Mouse (Mus musculus): ENCODE data around the gene Rdh11. TPM values are rescaled to one million over a fixed set of nuclear protein-coding genes. Genes with fewer than 3 reads are reported as not detected.

Rdh11 gene
- polyA plus RNA-seq, 1 experiment from 2014 or later = 27.2 TPM

GRCm38 (mm10) chr12:79162876-79163275 lies 29.2 kb downstream of the Rdh11 start:
- Histone ChIP-seq H3K36me3 (ENCODE audit: control insufficient read depth, insufficient read depth, low read length) (peaks cover 59% of the 10 kb centered on the region), H3K27ac (ENCODE audit: low read depth, low read length) (no peak overlapping the region), H3K4me2 (replicated peaks; ENCODE audit: low read depth, low read length) (no peak overlapping the region), H3K4me3 (ENCODE audit: low read length) (no peak overlapping the region), H3K9me3 (ENCODE audit: control insufficient read depth, low read length) (no peaks in the 10 kb centered on the region), H3K4me1 (ENCODE audit: control insufficient read depth, insufficient read depth, low read length) (no peaks in the 10 kb centered on the region), H3K27me3 (ENCODE audit: control insufficient read depth, insufficient read depth, low read length) (no peaks in the 10 kb centered on the region), H3K9ac (ENCODE audit: low read depth, low read length) (no peak overlapping the region)
- no peak for ATAC-seq (ENCODE audit: low FRiP score, low TSS enrichment)
- WGBS = 91% methylated on average over 3 of the region's 3 CpGs

- ATAC-seq (ENCODE audit: low FRiP score, low TSS enrichment) = no peak
- Histone ChIP-seq H3K9ac (ENCODE audit: low read depth, low read length) (no peak overlapping the region), H3K4me2 (replicated peaks; ENCODE audit: low read depth, low read length) (no peak overlapping the region), H3K9me3 (ENCODE audit: control insufficient read depth, low read length) (no peaks in the 10 kb centered on the region), H3K27ac (ENCODE audit: low read depth, low read length) (no peak overlapping the region), H3K27me3 (ENCODE audit: control insufficient read depth, insufficient read depth, low read length) (no peaks in the 10 kb centered on the region), H3K36me3 (ENCODE audit: control insufficient read depth, insufficient read depth, low read length) (peaks cover 6% of the 10 kb centered on the region; the same call in 1 of the 2 replicates), H3K4me1 (ENCODE audit: control insufficient read depth, insufficient read depth, low read length) (no peaks in the 10 kb centered on the region), H3K4me3 (ENCODE audit: low read length) (no peak overlapping the region)
- 94% methylated on average over 6 of the region's 6 CpGs for WGBS
Observed at GRCm38 (mm10) chr12:79149653-79150052, 42.4 kb downstream of the Rdh11 start.

GRCm38 (mm10) chr12:79141384-79141783 lies 50.7 kb downstream of the Rdh11 start:
- Histone ChIP-seq H3K4me1 (ENCODE audit: control insufficient read depth, insufficient read depth, low read length) (no peaks in the 10 kb centered on the region), H3K4me2 (replicated peaks; ENCODE audit: low read depth, low read length) (no peak overlapping the region), H3K9me3 (ENCODE audit: control insufficient read depth, low read length) (no peaks in the 10 kb centered on the region), H3K27ac (ENCODE audit: low read depth, low read length) (no peak overlapping the region), H3K27me3 (ENCODE audit: control insufficient read depth, insufficient read depth, low read length) (no peaks in the 10 kb centered on the region), H3K9ac (ENCODE audit: low read depth, low read length) (no peak overlapping the region), H3K36me3 (ENCODE audit: control insufficient read depth, insufficient read depth, low read length) (no peaks in the 10 kb centered on the region), H3K4me3 (ENCODE audit: low read length) (no peak overlapping the region)
- no peak for ATAC-seq (ENCODE audit: low FRiP score, low TSS enrichment)

GRCm38 (mm10) chr12:79140811-79141210 lies 51.3 kb downstream of the Rdh11 start:
- H3K4me1 ChIP-seq (ENCODE audit: control insufficient read depth, insufficient read depth, low read length) = no peaks in the 10 kb centered on the region
- no peaks in the 10 kb centered on the region for H3K9me3 ChIP-seq (ENCODE audit: control insufficient read depth, low read length)
- no peaks in the 10 kb centered on the region for H3K36me3 ChIP-seq (ENCODE audit: control insufficient read depth, insufficient read depth, low read length)
- no peak for ATAC-seq (ENCODE audit: low FRiP score, low TSS enrichment)
- H3K4me3 ChIP-seq (ENCODE audit: low read length) = no peak overlapping the region
- H3K4me2 ChIP-seq (replicated peaks; ENCODE audit: low read depth, low read length) = no peak overlapping the region
- H3K27ac ChIP-seq (ENCODE audit: low read depth, low read length) = no peak overlapping the region
- no peak overlapping the region for H3K9ac ChIP-seq (ENCODE audit: low read depth, low read length)
- WGBS = 87% methylated on average over 2 of the region's 2 CpGs
- no peaks in the 10 kb centered on the region for H3K27me3 ChIP-seq (ENCODE audit: control insufficient read depth, insufficient read depth, low read length)

- H3K9ac ChIP-seq (ENCODE audit: low read depth, low read length) = no peak overlapping the region
- H3K4me3 ChIP-seq (ENCODE audit: low read length) = no peak overlapping the region
- H3K27ac ChIP-seq (ENCODE audit: low read depth, low read length) = no peak overlapping the region
- no peaks in the 10 kb centered on the region for H3K9me3 ChIP-seq (ENCODE audit: control insufficient read depth, low read length)
- 65% methylated on average over 1 of the region's 1 CpGs for WGBS
- H3K4me2 ChIP-seq (replicated peaks; ENCODE audit: low read depth, low read length) = no peak overlapping the region
- H3K36me3 ChIP-seq (ENCODE audit: control insufficient read depth, insufficient read depth, low read length) = no peaks in the 10 kb centered on the region
- no peak for ATAC-seq (ENCODE audit: low FRiP score, low TSS enrichment)
- H3K27me3 ChIP-seq (ENCODE audit: control insufficient read depth, insufficient read depth, low read length) = no peaks in the 10 kb centered on the region
- H3K4me1 ChIP-seq (ENCODE audit: control insufficient read depth, insufficient read depth, low read length) = no peaks in the 10 kb centered on the region
Observed at GRCm38 (mm10) chr12:79139417-79139816, 52.7 kb downstream of the Rdh11 start.

GRCm38 (mm10) chr12:79138999-79139398 lies 53.1 kb downstream of the Rdh11 start:
- Histone ChIP-seq H3K27ac (ENCODE audit: low read depth, low read length) (no peak overlapping the region), H3K36me3 (ENCODE audit: control insufficient read depth, insufficient read depth, low read length) (no peaks in the 10 kb centered on the region)

GRCm38 (mm10) chr12:79136949-79137348 lies 55.1 kb downstream of the Rdh11 start:
- H3K9me3 ChIP-seq (ENCODE audit: control insufficient read depth, low read length) = no peaks in the 10 kb centered on the region
- peaks cover 13% of the 10 kb centered on the region for H3K27me3 ChIP-seq (ENCODE audit: control insufficient read depth, insufficient read depth, low read length)
- no peak overlapping the region for H3K4me3 ChIP-seq (ENCODE audit: low read length)
- no peak overlapping the region for H3K9ac ChIP-seq (ENCODE audit: low read depth, low read length)
- H3K4me2 ChIP-seq (replicated peaks; ENCODE audit: low read depth, low read length) = no peak overlapping the region
- ATAC-seq (ENCODE audit: low FRiP score, low TSS enrichment) = no peak
- H3K27ac ChIP-seq (ENCODE audit: low read depth, low read length) = no peak overlapping the region
- H3K36me3 ChIP-seq (ENCODE audit: control insufficient read depth, insufficient read depth, low read length) = no peaks in the 10 kb centered on the region
- 71% methylated on average over 7 of the region's 7 CpGs for WGBS
- H3K4me1 ChIP-seq (ENCODE audit: control insufficient read depth, insufficient read depth, low read length) = no peaks in the 10 kb centered on the region

More at GRCm38 (mm10) chr12:79138999-79139398, 53.1 kb downstream of the Rdh11 start:
- Histone ChIP-seq H3K27me3 (ENCODE audit: control insufficient read depth, insufficient read depth, low read length) (no peaks in the 10 kb centered on the region), H3K4me1 (ENCODE audit: control insufficient read depth, insufficient read depth, low read length) (no peaks in the 10 kb centered on the region), H3K9me3 (ENCODE audit: control insufficient read depth, low read length) (no peaks in the 10 kb centered on the region), H3K4me2 (replicated peaks; ENCODE audit: low read depth, low read length) (no peak overlapping the region), H3K9ac (ENCODE audit: low read depth, low read length) (no peak overlapping the region), H3K4me3 (ENCODE audit: low read length) (no peak overlapping the region)
- ATAC-seq (ENCODE audit: low FRiP score, low TSS enrichment) = no peak

- Histone ChIP-seq H3K27me3 (ENCODE audit: control insufficient read depth, insufficient read depth, low read length) (peaks cover 30% of the 10 kb centered on the region), H3K4me2 (replicated peaks; ENCODE audit: low read depth, low read length) (no peak overlapping the region)
Observed at GRCm38 (mm10) chr12:79135105-79135504, 57.0 kb downstream of the Rdh11 start.

GRCm38 (mm10) chr12:79134676-79135075 lies 57.4 kb downstream of the Rdh11 start:
- no peaks in the 10 kb centered on the region for H3K4me1 ChIP-seq (ENCODE audit: control insufficient read depth, insufficient read depth, low read length)
- 45% methylated on average over 8 of the region's 8 CpGs for WGBS
- H3K9ac ChIP-seq (ENCODE audit: low read depth, low read length) = no peak overlapping the region
- peaks cover 30% of the 10 kb centered on the region for H3K27me3 ChIP-seq (ENCODE audit: control insufficient read depth, insufficient read depth, low read length)
- H3K27ac ChIP-seq (ENCODE audit: low read depth, low read length) = no peak overlapping the region; the same call in 1 of the 2 replicates
- ATAC-seq (ENCODE audit: low FRiP score, low TSS enrichment) = no peak
- no peaks in the 10 kb centered on the region for H3K36me3 ChIP-seq (ENCODE audit: control insufficient read depth, insufficient read depth, low read length)
- no peak overlapping the region for H3K4me3 ChIP-seq (ENCODE audit: low read length)
- no peak overlapping the region for H3K4me2 ChIP-seq (replicated peaks; ENCODE audit: low read depth, low read length)
- no peaks in the 10 kb centered on the region for H3K9me3 ChIP-seq (ENCODE audit: control insufficient read depth, low read length)

More at GRCm38 (mm10) chr12:79135105-79135504, 57.0 kb downstream of the Rdh11 start:
- Histone ChIP-seq H3K9me3 (ENCODE audit: control insufficient read depth, low read length) (no peaks in the 10 kb centered on the region), H3K4me3 (ENCODE audit: low read length) (no peak overlapping the region), H3K9ac (ENCODE audit: low read depth, low read length) (no peak overlapping the region), H3K4me1 (ENCODE audit: control insufficient read depth, insufficient read depth, low read length) (no peaks in the 10 kb centered on the region), H3K36me3 (ENCODE audit: control insufficient read depth, insufficient read depth, low read length) (no peaks in the 10 kb centered on the region), H3K27ac (ENCODE audit: low read depth, low read length) (no peak overlapping the region; the same call in 1 of the 2 replicates)
- no peak for ATAC-seq (ENCODE audit: low FRiP score, low TSS enrichment)
- WGBS = 29% methylated on average over 4 of the region's 4 CpGs
